Mouse (Mus musculus) WW6 (cell line): Measurements from ENCODE around the gene Tbcel.
A peak's percentile ranks its signal among the peaks of the same experiment; 100 is the strongest.

Source experiments
- DNase-seq: peaks from one replicate; pipeline ENCODE4 v3.0.0-alpha.2; 2013; ENCODE audit warnings: low read depth, low spot score

Tbcel gene

DNA sequence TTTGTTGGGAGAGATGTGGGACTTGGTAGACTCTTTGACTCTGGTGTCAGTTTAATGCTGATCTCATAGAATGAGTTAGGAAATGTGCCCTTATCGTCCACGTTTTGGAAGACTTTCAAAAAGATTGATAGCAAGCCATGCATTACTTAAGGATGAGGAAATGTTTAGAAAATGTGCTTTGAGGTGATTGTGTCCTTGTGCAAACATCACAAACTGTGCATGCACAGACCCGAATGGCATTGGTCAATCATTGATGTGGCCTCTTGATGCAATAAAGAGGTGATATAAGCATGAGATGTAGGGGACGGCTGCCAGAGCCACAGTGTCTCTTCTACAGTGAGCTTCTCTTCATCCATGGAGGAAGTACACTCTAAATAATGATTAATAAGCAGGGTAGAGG is 20.7 kb downstream of the Tbcel start:
- DNase-seq = no peak

DNA sequence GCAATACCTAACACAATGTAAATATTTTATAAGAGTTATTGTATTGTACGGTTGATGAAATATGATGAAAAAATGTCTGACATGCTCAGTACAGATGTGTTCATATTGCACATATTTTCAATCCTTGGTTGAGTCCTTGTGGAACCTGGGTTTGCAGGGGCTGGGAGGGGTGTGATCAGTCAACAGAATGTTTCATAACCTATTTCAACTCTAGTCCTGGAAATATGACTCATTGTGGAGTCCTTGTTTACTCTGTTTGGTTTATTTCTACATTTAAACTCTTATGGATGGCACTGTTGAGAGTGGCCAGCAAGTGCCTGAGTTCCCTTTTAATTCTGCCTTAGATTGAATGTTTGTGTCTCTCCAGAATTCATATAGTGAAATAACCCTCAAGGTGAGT is 22.9 kb downstream of the Tbcel start:
- no peak for DNase-seq

- DNase-seq = no peak
These were observed 24.7 kb downstream of the Tbcel start for GRCm38 (mm10) chr9:42482944-42483343.

GRCm38 (mm10) chr9:42476166-42476565 is 31.4 kb downstream of the Tbcel start:
- DNase-seq = no peak

DNA sequence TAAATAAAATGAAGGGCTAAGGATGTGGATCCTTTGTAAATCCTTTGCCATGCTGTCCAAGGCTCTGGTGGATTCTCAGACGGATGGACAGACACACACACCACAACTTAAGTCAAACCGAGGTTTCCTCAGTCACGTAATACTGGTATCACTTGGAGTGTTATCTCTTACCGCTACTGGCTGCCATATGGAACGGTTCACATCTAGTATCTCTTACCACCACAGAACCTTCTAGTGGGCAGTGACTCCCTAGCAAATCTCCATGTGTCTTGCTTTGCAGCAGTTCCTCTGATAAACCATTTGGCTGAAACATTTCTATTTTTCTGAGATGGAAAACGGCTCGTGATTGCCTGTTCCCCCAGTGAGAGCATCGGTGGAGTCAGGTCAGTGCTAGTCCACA is 33.4 kb downstream of the Tbcel start:
- no peak for DNase-seq

- peak; percentile 80 for DNase-seq
These were observed 35.5 kb downstream of the Tbcel start for GRCm38 (mm10) chr9:42471921-42472747.

GRCm38 (mm10) chr9:42471214-42471613 is 36.4 kb downstream of the Tbcel start:
- DNase-seq = no peak

DNA sequence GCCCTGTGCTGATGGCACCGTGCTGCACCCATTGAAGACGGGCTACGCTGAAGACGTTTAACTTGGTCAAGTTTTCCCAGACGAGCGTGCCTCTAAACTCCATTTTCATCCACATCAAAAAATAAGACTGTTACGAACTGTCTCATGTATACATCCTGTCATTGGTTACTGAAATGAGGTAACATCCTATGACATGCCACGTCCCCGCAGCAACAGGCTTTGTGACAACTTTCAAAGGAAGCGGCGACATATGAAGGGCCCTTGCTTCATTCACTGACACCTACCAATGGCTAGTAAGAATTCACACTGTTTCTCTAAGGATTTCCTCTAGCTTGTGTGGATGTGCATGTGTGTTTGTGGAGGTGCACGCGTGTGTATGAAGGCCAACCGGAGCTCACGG is 38.3 kb downstream of the Tbcel start:
- DNase-seq = no peak

DNA sequence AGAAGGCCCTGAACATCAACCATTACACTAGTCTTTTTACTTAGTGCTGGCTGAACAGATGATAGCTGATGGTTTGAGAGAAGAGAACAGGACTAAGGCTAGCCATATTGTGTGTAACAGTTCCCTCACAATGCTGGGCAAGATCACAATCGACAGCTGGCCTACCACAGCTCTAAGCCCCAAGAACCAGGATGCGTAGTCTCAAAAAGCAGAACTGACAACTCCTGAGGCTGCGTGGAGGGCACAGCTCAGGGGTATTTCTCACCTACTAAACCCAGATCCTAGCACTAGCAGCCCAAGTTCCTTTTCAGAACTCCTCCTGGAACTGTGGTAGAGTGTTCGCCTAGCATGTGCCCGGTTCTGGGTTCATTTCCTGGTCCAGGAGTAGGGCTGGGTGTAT is 39.2 kb downstream of the Tbcel start:
- DNase-seq = no peak

DNA sequence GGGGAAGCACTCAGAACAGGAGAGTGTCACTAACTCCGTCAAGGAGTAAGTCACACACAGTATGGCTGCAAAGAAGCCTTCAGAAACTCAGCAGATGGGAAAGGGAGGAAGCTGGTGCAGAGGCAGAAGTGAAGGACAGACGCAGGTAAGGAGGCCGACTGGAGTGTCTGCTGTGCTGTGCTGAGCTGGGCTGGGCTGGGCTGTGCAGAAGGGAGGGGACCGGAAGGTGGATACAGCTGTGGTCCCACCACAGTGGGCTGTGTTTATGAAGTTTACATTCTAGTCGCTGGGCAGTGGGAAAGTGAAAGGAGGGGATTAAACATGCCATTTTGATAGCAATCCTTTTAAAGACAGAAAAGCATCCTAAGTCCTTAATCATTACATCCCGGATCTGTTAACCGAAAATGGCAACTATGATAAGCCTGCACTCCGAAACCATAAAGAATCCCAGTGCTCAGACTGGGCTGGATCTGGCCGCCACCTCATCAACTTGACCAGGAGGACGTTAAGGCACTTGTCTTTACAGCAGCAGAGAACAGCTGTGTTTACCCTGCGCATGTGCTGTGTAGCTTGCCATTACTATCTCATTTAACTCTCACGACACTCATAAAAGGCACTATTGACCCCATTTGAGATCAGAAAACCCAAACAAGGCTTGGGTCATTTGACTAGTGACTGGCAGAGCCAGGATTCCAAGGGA is 40.3 kb downstream of the Tbcel start:
- no peak for DNase-seq

GRCm38 (mm10) chr9:42465661-42466091 is 41.9 kb downstream of the Tbcel start:
- DNase-seq = no peak

DNA sequence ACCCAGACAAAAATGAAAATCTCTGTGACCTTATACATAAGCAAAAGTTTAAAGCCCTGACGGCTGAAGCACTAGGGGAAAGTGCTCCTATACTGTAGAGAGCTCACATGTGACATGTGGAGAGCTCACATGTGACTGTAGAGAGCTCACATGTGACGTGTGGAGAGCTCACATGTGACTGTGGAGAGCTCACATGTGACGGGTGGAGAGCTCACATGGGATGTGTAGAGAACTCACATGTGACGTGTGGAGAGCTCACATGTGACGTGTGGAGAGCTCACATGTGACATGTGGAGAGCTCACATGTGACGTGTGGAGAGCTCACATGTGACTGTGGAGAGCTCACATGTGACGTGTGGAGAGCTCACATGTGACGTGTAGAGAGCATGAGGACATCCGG is 43.4 kb downstream of the Tbcel start:
- DNase-seq = no peak

DNA sequence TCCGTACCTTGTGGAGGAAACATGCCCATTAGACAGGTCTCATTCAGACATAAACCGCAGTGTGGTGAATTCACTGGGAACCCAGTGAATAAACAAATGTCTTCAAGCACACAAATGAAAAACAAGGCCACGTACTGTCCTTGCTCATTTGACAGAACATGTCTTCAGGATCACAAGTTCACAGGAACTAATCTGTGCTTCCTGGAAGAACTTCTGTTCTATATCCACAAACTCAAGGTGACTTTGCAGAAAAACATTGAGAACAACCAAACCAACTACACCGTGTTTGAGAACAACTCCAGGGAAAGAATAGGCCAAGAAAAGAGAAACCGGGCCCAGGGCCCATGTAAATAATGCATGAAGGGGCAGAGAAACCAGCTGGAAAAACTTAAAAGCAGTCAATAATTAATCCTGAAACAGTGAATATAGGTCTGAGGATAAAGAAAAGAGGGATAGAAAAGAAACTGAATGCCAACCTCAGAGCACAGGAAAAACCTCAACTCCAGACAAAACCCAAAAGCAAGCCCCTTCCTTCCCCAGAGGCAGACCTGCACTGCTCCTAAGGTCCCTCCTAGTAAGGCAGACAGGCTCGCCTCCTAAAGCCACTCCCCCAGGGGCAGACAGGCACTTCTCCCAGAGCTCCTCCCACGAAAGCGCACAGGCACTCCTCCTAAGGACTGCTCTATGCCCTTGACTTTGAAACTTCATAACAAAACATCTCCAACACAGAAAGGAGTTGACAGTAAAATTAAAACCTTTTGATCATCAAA is 44.2 kb downstream of the Tbcel start:
- DNase-seq = no peak

DNA sequence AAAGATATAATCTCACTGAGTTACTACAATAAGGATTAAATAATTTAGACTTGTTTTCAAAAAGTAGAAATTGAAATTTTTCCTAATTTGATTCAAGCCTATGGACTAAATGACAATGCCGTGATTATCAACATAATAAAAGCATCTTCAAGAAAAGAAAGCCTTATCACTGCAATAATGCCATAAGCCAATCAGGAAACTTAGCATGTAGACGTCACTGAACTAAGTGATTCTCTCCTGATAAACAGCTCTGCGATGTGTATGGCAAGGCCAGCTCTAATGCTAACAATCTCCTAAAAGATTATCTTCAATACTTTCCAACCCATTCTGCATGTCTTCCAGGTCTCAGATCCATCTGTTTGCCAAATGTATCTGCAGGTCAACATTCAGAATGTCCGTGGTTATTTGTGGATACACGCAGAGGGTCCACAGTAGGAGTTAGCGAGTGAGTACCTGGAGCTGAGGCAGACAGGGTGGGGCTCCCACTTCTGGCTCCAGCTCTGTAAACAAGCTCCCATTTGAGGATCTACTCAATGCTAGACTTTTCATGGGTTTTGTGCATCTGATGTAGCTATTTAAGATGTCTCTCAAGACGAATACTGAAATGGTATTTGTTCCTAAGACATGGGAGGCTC is 44.9 kb downstream of the Tbcel start:
- no peak for DNase-seq

- DNase-seq = no peak
These were observed 46.1 kb downstream of the Tbcel start for GRCm38 (mm10) chr9:42461390-42462108.

- no peak for DNase-seq
These were observed 47.3 kb downstream of the Tbcel start for GRCm38 (mm10) chr9:42460353-42460752.

DNA sequence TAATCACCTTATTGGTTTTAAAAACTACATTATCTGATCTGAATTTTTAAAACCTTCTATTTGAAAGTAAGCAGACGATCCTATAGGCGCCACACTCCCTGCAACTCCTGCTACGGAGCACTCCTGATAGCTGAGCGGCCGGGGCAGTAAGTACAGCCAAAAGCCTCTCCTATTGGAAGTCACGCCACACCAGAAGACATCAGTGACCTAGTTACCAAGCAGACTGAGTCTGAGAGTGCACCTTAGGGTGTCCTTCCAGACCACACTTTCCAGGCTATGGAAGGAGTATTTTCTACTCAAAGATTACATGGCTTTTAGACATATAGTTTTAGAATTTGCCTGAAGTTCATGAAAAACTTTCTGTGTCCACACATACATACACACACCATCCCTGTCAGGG is 47.9 kb downstream of the Tbcel start:
- no peak for DNase-seq

GRCm38 (mm10) chr9:42458741-42459515 is 48.7 kb downstream of the Tbcel start:
- no peak for DNase-seq

GRCm38 (mm10) chr9:42457501-42457900 is 50.1 kb downstream of the Tbcel start:
- DNase-seq = no peak

DNA sequence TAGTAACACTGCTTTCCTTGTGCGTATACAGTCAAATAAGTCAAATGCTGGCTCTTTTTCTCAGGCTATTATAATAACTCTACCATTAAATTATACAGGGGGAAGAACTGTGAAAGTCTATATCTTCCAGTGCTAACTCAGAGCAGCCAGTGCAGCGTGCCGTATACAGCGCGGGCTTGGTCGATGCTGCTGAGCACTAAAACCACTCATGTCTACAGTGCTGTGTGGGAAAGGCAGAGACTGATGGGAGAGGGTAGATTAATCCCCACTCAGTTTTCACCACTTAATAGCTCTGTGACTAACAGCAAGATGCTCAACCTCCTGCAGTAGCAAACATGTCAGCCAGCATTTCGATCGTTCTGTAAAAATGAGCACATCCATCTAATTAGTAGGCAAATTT is 53.2 kb downstream of the Tbcel start:
- DNase-seq = no peak
